Mouse (Mus musculus) CD4-positive helper T cell, adult 2 months (primary cell): ENCODE results near the gene Lhpp.

ENCODE experiments used
- DNase-seq: peaks from one replicate; pipeline ENCODE4 v3.0.0-alpha.2; 2012; ENCODE audit warnings: low read depth, missing footprints, low spot score

Gene Lhpp

DNA sequence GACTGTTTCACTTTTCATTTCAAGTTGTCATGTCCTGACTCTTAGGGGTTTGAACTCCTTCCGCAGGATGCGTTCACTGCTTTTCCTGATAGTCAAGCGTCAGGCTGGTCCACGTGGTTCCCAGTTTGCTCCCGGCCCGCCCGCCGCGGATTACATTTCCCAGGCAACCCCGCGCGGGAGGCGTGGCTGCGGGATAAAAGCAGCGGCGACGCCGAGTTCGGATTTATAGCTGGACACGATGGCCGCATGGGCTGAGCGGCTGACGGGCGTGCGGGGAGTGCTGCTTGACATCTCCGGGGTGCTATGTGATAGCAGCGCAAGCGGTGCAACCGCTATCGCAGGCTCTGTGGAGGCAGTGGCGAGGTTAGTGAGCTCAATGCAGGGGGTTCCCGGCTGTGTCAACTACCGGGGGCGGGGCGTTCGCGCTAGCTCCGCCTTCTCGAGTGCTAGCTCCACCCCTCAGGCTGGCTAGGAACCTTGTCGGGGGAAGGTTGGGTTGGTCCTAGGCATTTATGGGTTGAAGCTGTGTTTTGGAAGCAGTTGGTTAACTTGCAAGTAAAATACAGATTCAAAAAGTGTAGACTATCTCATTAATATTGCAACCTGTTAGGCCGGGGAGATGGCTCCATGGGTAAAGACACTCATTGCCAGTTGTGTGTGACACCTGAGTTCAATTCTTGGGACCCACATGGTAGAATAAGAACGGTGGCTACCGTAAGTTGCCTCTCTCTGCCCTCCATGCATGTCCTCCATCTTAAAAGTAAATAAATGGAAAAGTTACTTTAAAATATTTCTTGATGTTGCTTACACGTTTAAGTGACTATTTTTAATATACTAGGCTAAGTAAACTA is at the start of gene Lhpp:
Gene Lhpp, plus strand, starts transcription at position 171 of the 851 bp plus-strand sequence.
- peak; percentile 87 for DNase-seq

DNA sequence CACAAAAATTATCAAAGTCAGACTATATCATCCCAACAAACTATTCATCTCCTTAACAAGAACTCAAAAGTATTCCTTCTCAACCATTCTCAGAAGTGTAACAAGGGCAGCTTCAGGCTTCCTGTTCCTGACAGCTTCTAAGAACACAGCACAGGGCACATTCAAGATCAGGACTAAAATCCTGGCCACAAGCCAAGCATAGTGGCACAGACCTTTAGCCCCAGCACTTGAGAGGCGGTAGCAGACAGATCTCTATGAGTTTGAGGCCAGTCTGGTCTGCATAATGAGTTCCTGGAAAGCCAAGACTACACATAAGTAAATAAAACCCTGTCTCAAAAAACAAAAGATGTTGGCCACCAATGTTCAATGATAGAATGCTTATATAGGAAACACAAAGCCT is 44.6 kb upstream of the Lhpp start:
- DNase-seq = no peak

DNA sequence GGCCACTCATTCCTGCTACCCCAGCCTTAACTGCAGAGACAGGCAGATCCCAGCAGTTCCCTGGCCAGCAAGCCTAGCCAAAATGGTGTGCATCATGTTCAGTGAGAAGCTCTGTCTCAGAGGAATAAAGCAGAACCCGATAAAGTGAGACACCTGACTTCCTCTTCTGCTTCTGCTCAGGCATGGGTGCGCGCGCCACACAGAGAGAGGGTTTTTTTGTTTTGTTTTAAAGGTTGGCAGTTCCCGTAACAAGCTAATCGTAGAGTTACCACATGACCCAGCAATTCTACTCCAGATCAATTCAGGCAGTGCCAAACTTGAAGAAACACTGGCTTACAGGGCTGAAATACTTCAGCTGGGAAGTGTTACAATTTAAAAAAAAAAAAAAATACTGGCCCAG is 41.6 kb upstream of the Lhpp start:
- DNase-seq = peak; percentile 38

DNA sequence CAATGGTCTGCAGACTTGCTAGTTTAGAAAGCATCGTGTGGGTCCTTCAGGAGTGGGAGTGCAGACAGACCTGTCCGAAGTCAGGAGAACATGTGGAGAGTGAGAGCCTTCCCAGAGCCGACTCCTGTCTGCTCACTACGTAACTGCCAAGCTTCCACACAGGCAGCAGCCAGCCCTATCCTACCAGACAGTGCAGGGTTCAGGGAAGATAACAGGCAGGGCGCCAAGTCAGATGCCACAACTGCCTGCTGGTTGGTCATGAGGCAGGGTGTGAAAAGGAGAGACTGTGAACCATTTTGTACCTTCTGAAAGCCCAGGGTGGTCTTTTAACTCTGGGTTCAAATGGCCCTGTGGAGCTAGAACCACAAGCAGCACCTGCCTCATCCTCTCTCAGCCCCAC is 40.4 kb upstream of the Lhpp start:
- DNase-seq = no peak

DNA sequence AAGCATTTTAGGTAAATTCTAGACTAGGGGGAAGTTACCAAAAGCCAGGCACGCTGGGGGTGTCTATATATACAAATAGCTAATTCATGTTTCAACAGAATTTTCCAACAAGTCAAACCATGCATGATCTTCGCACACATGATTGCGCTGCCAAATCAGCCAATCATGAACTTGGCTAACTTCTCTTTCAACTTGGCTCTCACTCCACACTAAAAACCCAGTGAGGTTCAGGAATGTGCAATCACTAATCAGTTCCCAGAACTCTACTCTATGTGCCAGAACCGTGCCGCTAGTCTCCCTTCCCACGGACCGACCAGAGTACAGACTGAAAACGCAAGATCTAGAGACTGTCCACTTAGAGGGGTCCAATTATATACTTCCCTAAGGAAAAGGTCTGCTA is 39.0 kb upstream of the Lhpp start:
- DNase-seq = no peak

DNA sequence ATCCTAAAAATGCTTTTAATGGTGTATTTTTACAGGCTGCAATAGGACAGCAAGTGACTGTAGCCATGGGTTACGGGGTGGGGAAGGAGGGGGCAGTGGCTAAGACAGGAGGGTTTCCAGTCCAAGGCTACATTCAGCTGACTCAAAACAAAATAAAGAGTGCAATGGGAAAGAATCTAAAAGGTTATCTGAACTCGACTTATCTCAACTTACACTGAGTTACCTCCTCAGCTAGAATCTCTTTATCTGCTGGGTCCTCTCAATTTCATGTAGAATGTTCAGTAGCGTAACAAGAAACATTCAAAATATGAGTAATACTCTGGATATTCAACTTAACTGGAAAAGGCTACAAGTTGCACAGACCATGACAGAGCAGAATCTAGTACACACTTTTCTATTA is 37.7 kb upstream of the Lhpp start:
- DNase-seq = no peak

DNA sequence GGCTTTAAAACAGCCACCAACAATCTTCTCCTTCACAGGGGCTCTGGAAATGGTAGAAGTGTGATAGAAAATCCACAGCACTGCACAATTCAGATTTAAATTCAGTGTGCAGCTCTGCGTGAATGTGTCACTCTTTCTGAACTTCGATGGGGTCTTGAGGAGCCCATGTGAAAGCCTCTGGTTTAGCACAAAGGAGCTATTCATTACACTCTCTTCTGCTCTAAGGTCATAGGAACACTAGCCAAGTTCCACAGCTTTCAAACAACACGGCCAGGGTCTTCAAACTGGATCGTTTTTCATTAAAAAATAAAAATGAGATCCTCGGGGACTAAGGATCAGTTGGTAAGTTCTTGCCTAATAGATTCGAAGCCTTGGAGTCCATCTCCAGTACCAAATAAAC is 37.2 kb upstream of the Lhpp start:
- DNase-seq = no peak

DNA sequence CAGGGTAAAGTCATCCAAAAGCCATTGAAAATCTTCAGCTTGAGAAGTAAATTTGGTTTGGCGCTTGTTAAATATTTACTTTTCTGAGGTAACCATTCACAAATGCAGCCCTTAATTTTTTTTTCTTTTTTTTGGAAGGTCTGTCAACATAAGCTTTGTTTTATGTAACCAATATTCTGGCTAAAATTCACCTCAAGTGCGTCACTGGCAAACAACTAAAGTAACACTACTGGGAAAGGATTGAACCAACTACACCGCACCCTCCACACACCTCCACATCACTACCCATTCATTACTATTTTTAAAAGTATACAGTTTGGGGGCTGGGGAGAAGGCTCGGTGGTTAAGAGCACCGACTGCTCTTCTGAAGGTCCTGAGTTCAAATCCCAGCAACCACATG is 35.8 kb upstream of the Lhpp start:
- DNase-seq = no peak

DNA sequence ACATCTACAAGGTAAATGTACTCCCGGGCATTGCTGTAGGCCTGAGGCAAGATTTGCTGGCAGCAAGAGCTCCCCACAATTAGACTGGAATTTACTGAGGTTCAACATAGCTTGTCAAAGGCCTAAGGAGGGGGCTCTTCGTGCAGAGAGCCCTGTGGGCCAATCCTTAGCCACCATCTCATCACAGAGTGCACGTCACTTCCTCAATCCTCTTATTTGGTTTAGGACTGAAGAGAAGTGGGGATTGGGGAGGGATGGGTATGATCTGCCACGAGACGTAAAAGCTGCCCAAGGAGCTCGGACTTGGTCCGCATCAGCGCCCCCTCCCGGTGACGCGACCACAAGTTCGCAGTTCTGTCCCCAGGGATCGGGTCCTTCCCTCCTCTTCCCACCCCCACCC is 34.8 kb upstream of the Lhpp start:
- DNase-seq = peak; percentile 88

DNA sequence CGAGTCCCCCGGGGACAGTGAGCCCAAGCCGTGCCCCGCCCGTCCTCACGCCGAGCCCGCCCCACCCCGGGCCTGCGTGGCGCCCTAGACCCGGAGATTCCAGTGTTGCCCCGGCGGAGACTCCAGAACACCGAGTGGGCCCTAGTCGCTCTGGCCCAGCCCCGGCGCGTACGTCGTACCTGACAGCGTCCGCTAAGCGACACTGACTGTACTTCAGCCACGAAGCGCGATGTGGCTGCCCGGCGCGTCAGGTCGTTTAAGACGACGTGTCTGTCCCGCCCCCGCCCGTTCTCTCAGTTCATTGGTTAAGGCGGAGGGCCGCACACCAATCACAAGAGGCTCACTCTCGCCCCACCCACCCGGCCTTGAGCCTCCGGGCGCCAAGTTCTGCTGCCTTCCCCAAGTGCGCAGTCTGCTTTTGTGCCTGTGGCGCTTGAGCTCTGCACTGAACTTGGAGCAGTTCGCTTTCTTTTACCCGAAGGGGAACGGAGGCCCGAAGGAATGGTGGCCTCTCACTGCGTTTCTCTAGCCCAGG is 34.3 kb upstream of the Lhpp start, which contains the start of gene Oat:
Gene Oat, minus strand, starts transcription at position 283 of the 535 bp plus-strand sequence.
- peak; percentile 97 for DNase-seq

DNA sequence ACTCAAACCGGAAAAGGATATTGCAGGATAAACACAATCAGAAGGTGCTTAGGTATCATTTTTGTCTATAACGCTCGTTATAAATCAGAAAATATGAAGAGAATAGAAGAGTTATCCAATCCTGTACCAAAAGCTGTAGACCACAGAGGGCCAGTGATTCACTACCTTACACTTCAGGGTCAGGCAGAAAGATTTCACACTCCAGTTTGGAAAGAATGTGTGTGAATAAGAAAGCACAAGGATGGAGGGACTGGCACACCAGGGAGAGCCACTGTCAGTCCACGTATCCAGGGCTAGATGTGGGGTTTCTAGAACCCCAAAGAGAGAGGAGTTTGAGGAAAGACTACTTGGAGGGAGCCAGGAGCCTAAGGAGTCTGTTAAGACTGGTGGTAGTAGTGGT is 33.5 kb upstream of the Lhpp start:
- no peak for DNase-seq

DNA sequence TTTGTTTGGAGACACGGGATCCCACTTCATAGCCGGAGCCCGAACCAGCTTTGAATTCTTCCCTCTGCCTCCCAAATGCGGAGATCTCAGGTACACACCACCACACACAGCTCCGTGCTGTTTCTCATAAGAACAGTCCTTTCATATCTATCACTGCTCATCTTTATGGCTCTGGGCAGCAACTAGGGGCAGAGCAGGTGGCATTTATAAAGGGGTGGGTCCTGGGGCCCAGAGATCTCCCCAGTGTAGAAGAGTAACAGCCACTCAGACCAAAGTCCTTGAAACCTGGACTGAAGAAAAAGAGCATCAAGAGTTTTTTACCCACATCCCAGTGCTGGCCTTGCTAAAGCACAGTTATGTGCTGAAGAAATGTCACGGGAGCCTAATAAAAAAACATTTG is 29.9 kb upstream of the Lhpp start:
- DNase-seq = no peak

DNA sequence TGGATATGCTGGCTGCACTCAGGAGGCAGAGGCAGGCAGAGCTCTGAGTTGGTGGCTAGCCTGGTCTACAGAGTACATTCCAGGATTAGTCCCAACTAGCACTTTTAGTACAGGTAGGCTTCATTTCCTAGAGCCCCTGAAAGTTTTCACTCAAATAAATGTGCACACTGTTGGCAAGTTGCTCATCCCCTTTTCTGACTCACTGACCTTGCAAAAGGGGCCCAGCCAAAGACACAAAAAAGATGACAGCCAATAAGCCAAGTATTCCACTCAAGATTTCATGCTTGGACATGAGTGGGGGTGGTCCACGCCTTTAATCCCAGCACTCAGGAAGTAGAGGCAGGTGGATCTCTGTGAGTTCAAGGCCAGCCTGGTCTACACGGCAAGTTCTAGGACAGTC is 29.0 kb upstream of the Lhpp start:
- DNase-seq = no peak

DNA sequence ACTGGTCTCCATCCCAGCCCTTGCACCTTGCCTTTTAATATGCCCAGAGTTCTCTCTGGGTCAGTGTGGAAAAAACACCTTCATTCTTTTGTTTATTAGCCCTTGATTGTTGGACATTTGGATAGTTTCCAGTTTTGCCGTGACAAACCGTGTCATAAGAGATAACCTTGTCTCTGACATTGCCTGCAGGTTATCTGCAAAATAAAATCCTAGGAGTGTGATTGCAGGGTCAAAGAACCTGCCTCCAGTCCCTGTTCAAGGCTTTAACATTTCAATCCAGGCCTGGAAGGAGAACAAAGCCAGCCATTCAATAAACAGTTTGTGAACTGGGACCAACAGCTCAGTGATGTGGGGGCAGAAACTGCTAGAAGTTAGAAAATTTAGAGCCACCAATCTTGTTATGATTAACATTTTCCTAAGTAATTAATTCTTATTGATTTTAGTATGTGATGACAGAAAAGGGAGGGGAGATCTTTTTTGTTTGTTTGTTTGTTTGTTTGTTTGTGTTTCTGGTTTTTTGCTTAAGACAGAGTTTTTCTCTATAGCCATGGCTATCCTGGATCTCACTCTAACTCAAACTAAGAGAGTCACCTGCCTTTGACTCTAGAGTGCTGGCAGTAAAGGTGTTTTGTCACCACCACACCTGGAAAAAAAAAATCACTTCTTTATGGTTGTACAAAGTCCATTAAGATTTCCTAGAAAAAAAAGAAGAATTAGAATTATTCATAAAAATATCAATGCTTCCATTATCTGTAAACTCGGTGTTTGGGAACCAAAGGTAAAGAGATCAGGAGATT is 24.5 kb upstream of the Lhpp start:
- DNase-seq = no peak

DNA sequence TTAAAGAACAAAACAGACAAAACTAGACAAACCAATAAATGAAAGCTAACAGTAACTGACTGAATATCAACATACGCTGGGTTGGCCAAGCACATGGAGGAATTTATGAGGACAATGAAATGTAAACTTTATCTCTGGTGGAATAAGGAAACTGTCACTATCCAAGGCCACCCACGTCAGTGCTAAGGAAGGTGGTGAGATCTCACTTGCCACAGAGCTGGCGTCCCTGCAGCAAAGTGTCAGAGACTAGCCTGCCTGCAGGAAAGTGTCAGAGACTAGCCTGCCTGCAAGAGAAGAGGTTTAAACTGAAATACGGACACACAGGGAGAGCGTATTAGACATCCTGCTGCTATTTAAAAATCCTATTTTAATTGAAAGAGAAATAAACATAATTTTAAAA is 23.3 kb upstream of the Lhpp start:
- no peak for DNase-seq

DNA sequence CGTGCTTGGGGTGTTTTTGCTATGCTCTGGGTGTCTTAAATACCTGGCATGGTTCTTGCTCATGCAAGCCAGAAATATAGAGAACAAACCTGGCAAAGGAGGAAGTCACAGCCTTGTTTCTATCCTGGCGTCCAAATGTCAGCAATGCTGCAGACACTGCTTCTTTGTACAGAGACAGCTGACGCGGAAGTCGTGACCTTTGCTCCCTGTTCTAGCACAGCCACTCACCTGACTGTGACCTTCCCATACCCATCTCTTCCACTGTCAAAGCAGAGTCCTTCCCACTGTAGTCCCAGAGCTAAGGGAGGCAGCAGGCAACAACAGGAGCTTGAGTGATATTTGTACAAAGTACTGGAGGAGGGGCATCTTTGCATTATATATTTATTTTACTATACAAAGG is 20.8 kb upstream of the Lhpp start:
- no peak for DNase-seq

DNA sequence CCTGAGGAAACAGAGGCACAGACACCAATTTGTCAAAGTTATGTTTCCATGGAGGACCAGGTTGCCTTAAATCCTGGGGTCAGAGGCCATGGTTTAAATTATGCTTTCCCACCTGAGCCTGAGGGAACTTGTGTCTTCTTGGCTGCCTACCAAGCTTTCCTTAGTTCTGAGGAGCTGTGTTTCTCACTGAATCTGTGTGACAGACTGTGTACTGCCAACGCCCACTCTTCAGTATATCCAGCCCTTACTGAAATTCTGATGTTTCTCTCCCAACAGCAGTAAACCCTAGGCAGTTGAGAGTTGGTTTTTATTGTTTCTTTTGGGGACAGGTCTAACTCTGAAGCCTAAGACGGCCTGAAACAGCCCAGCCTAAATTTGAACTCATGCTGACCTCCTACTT is 16.7 kb upstream of the Lhpp start:
- no peak for DNase-seq

DNA sequence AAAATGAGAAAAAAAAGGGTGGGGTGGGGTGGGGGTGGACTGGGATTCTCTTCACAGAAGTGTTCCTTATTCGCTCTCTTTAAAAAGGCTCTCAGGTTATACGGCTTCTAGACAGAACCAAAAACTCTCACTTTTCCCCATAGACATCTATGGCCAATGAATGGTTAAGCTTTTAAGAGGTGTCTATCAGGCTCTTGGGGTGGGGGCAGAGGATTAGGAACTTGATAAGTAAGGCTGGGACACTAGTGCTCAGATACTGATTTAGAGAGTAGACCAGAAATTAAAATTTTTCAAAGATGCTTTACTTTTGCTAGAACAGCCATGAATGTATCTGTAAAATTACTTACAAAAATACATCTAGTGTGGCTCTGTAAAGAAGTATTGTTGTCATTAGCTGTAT is 16.1 kb upstream of the Lhpp start:
- no peak for DNase-seq

DNA sequence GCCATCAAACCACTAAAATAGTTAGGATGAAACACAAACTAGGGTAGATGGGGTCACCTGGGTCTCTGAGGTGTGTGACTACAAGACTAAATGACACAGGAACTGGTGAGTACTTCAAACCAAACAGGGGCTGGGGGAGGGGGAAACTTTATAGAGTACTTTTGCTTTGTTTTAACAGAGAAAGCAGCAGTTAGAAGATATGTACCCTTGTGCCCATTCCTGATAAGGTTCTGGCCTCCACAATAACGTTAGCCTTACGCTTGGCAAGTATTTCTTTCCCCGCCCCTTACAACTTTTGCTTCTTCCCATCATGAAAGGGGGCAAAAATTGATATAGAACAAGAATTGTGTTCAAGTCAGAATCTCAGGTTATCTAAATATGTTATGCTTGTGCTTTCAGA is 14.7 kb upstream of the Lhpp start:
- no peak for DNase-seq

DNA sequence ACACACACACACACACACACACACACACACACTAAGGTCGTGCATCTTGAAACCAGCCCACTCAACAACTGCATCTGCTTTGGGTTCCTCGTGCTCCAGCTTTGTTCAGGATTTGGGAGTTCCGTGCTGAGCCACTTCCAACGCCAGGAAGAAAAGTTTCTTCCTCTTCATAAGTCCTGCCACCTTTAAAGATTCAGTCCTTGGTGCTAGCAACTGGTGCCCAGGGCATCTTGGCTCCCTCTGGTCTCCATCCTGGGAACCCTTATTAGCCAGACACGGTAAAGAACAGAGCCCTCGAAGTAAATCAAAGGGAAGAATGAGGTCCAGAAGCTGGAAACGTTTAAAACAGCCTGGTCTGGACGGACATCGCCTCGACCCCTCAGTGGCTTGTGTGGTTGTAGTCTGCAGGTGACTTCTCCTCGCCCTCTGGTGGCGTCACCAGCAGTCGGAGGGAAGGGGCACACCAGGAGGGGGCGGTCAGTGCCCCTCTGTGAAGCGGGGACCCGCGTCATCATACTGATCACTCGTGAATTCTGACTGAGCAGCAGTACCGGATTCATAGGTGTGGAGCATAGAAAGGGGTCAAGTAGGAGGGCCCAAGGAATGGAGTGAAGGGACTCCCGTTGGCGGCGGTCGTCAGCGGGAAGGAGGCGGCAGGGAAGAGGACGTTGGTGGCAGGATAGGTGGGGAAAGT is 13.7 kb upstream of the Lhpp start:
- DNase-seq = no peak

DNA sequence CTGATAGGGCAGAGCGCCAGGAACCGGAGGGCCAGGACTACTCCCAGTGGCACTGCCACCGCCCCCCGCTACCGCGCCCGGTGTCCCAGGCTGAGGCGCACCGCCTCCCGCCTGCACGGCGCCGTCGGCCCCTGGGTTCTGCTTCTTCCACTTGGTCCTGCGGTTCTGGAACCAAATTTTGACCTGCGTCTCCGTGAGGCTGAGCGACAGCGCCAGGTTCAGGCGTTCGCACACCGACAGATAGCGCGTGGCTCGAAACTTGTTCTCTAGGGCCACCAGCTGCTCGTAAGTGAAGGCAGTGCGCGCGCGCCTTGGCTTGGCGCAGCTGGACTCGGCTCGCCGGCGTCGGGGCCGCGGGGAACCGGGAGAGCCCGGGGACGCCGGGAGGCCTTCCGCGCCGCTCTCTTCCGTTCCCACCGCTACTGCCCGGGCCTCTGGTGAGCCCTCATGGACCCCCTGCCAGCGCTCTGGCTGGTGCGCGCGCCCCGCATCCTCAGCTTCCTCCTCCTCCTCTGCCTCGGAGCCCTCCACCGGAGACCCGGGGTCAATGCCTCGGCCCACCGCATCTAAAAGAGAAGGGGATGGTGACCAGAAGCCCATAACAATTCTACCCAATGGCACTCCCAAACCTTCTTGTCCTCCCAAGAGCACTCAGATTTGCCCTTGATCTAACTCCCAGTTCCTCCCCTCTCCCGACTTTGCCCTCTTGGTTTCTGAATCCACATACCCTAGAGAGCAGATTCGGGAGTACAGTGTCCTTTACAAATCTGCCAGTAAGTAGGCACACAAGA is 13.0 kb upstream of the Lhpp start:
- DNase-seq = no peak
